Mouse (Mus musculus): ENCODE measurements around the gene BC017158.

BC017158 gene

DNA sequence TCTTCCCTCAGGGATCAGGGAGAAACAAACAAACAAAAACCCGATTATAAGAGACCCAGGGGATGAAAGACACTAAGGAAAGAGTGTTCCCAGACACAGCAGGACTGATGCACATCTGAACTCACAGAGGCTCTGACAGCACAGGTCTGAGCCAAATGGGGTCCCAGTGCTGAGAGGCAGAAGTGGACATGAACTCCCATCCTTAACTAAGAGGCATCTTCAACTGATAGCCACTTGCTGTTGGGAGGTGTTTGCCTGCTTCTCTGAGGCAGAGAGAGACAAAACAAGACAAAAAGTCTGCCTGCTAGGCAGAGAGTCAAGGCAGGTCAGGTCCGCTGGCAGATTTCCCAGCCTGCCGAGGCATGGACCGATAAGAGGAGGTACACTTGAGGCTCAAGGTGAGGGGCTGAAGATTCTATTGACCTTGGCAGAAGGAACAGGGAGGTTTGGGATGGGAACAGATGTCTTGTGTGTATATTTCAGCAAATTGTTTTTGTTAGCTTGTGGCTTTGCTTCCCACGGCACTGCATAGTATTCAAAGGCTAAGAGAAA, 41.1 kb downstream of the BC017158 start:
- no peak for DNase-seq (ENCODE audit: low read depth, low spot score)

DNA sequence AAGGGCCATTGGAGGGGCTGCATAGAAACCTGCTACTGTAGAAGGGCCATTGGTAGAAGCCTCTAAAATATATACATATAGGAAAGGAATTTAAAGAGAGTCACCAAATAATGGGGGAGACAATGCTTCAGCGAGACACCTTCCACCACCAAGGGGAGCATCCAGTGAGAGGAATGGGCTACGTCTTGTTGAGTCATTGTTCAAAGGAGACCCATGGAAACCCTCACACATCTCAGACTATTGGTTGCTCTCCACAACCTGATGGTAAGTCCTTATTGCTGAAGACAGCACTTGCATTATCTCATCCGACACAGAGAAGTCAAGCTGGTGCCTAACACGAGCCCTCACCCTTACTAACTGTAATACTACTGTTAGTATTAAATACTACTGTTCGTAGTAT, 42.2 kb downstream of the BC017158 start:
- no peak for DNase-seq (ENCODE audit: low read depth, low spot score)

DNA sequence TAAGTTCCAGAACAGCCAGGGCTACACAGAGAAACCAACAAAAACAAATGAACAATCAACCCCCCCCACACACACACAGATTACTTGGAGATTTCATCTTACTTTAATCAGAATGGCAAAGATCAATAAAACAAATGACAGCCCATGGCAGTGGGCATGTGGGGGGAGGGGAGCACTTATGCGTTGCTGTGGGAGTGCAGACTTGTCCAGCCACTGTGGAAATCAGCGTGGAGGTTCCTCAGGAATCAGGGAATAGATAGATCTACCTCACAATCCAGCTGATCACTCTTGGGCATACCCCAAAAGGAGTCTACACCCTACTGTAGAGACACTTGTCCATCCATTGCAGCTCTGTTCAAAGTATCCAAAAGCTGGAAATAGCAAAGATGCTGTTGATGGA, 43.0 kb downstream of the BC017158 start:
- DNase-seq (ENCODE audit: low read depth, low spot score), result no peak

GRCm38 (mm10) chr7:128252609-128253008, 45.4 kb downstream of the BC017158 start:
- DNase-seq (ENCODE audit: low read depth, low spot score), result peak; percentile 32

- DNase-seq (ENCODE audit: low read depth, low spot score), result no peak
Measured at GRCm38 (mm10) chr7:128251946-128252345, 46.0 kb downstream of the BC017158 start.

DNA sequence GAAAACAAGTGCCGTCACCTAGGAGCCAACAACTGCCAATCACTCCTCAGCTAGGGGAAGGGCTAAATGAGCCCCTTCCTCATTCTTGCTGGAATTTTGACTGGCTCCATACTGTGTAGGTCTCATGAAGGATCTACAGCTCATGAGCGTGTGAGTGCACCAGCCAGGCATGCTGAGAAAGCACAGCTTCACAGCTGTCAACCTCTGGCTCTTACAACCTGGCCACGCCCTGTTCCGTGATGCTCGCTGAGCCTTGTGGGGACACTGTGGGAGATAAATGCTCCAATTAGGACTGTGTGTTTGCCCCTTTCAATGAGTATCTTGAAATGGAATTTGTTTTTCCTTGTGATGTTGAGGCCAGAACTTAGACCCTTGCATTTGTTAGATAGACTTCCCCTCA, 48.0 kb downstream of the BC017158 start:
- DNase-seq (ENCODE audit: low read depth, low spot score), result no peak

DNA sequence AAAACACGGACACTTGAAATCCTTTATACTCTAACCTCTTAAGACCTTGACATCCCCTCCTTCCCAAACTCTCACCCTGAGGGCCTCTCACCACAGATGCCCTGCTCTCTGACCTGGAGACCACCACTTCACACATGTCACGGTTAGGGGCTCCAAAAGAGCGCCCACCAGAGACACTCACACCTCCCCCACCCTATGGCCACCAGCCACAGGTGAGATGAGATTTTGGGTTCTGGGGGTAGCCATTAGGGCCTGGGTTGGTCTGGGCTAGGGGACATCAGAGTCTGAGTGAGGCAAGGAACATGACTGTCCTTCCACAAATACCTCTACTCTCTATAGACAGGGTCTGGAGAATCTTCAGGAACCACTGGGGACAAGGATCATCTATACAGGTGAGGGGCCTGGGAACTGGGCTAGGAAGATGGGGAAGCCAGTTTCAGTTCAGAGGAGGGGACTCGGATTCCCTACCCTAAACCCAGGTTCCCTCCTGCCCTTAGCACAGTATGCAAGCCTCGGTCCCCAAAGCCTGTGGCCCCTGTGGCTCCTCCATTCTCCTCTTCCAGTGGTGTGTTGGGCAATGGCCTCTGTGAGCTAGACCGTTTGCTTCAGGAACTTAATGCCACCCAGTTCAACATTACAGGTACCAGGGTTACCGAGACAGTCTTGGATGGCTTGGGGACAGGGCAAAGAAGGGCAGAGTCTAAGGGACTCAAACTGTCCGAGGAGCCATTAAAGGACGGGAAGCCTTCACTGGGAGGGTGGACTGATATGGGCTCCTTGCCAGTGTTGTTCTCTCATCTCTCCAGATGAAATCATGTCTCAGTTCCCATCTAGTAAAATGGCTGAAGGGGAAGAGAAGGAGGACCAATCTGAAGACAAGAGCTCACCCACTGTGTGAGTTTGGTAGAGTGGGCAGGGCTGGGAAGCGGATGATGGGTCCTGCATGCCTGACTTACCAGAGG, 49.6 kb downstream of the BC017158 start:
- no peak for DNase-seq (ENCODE audit: low read depth, low spot score)

DNA sequence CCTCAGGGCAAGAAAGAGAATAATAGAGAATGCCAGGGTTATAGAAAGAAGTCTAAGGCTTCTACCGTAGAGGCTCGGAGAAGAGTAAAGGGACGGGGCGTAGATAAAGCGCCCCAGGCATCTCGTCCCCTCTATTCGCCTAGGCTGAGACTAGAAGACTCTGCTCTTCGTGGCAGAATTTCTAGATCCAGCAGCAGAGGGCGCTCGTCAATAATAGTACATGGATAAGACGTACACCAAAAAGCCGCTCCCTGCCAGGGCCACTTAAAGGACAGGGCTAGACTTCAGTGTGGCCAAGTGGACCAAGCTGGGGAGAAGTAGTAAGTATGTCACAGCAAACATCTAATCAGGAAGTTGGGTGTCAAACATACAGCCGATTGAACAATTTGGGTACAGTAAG, 50.5 kb downstream of the BC017158 start:
- peak; percentile 72 for DNase-seq (ENCODE audit: low read depth, low spot score)

DNA sequence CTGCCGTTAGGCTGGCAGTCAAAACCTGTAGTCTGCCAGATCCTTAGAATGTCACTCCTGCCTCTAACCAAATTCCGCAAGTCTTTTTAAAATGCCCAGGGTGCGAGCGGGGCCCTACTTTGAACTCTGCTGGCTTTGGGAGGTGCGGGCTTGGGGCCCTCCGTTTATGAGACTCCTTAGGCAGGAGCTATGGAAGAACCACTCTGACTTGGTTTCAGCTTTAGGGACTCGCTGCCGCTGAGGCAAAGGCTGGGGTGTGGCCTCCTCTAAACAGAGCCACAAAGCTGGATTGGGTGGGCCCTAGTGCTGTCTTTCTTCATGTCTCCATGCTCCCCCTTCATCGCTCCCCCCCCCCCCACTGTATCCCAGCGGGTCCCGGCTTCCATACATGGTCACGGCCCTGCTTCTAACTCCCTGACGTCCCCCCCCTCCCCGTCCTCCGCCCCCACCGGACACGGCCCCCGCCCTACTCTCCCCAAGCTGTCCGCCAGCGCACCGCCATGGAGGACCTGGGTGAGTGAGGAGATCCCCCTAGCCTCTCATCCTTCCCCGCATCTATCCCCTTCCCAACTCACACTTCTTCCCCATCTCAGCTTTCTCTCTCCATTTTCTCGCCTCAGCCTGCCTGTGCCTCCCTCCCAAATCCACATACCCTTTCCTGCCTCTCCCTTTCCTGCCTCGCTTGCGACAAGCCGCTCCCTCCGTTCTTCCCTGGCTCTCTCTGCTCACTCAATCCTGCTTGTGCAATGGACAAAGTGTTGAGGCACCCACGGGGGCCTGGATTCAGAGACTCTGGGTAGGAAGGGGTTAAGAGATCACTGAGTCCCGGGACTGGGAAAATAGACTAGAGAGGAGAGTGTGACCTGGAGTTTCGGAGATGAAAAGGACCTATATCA, 51.2 kb downstream of the BC017158 start, which contains the start of gene Tgfb1i1:
Tgfb1i1 (plus strand) TSS at position 317 of the 896 bp plus-strand sequence.
- DNase-seq (ENCODE audit: low read depth, low spot score), result peak; percentile 26

DNA sequence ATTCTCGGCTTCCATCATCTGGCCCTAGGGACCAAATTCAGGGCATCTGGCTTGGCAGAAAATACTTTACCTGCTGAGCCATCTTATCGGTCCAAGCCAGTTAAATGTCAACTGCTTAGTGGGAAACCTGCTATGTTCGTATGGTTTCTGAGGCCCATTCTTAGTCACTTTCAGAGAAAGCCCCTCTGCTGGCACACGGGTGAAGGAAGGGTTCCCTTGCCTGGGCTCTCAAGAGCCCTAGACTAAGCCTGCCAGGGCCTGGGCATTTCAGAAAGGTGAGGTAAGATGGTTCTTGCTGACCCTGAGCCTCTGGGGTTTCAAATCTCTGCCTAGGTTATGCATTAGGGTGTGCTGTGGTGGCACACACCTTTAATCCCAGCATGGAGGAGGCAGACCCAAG, 52.4 kb downstream of the BC017158 start:
- DNase-seq (ENCODE audit: low read depth, low spot score), result no peak

- DNase-seq (ENCODE audit: low read depth, low spot score), result no peak
Measured at GRCm38 (mm10) chr7:128244410-128245025, 53.5 kb downstream of the BC017158 start.

DNA sequence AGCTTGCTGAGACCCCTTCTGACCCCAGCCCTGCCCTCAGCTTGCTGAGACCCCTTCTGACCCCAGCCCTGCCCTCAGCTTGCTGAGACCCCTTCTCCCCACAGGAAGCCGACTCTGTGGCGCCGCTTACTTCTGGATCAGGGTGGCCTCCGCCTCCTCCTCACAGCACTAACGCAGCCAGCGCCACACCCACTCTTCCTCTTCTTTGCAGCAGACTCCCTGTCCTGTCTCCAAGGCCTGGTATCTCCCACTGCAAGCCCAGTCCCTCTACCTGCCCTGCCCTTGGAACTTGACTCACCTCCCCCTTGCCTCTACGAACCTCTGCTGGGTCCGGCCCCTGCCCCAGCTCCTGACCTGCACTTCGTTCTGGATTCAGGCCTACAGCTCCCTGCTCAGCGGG, 54.0 kb downstream of the BC017158 start:
- no peak for DNase-seq (ENCODE audit: low read depth, low spot score)

- DNase-seq (ENCODE audit: low read depth, low spot score), result no peak
Measured at GRCm38 (mm10) chr7:128242331-128242730, 55.6 kb downstream of the BC017158 start.

GRCm38 (mm10) chr7:128240131-128240784, 57.7 kb downstream of the BC017158 start:
- no peak for DNase-seq (ENCODE audit: low read depth, low spot score)

DNA sequence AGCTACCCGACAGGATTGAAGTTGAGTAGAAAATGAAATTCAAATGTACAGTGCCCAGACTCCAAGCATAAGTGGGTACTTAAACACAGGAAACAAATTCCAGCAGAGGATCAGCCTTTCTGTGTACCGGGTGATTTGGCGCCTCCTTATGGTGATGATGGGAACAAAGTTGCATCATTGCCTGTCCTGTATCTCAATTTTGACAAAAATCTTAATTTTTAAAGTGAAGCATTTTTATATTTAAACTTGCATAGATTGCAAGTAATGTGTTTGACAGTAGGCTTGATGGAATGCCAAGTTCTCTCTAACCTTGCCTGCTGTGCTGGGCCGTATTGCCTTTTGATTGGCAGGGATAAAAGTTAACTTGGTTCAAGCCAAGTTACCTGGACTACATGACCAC, 59.0 kb downstream of the BC017158 start:
- no peak for DNase-seq (ENCODE audit: low read depth, low spot score)

DNA sequence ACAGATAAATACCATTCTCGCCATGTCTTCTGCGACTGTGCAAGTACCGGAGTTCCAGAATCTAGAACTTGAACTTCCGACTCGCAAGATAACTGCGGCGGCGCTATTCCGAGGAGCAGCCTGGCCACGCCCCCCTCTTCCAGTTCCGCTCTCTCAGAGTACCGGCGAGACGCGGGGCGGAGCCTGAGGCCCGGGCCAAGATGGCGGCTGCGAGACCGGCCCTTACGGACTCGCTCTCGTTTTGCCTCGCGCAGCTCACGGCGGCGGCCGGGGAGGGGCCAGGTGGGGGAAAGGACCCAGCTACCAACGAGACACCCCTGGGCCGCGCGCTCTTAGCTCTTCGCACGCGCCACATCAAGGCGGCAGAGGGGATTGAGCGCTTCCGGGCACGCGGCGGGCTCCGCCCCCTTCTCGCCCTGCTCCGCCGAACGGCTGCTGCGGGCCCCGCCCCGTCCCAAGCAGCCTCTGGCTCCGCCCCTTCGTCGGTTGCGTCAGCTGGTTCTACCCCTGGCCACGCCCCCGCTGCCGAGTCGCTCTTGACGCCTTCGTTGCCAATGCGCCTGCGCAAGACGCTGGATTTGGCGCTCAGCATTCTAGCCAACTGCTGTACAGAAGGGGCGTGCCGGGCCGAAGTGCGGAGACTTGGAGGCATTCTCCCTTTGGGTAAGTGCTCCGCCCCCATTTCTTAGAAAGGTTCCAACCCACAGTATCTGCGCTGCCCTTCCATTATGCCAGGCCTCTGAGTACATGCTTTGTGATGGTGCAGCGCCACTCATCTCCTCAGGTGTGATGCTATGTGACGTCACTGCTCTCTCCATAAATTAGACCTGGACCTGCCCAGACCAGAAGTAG, 59.8 kb downstream of the BC017158 start, which contains the start of gene 9130023H24Rik:
9130023H24Rik (minus strand) TSS at position 105 of the 852 bp plus-strand sequence.
- peak; percentile 95 for DNase-seq (ENCODE audit: low read depth, low spot score)

- DNase-seq (ENCODE audit: low read depth, low spot score), result peak; percentile 4
Measured at GRCm38 (mm10) chr7:128237593-128237926, 60.4 kb downstream of the BC017158 start.

- DNase-seq (ENCODE audit: low read depth, low spot score), result peak; percentile 10
Measured at GRCm38 (mm10) chr7:128236856-128237592, 60.9 kb downstream of the BC017158 start, which contains the start of gene Armc5. Gene Armc5, plus strand, starts transcription at chr7:128237342.

- no peak for DNase-seq (ENCODE audit: low read depth, low spot score)
Measured at GRCm38 (mm10) chr7:128236426-128236825, 61.5 kb downstream of the BC017158 start.

Measured in brain, embryonic 18.5 days (tissue).